Mouse (Mus musculus) ES-E14 (cell line): ENCODE measurements around the gene Smu1. TPM values are rescaled to one million over a fixed set of nuclear protein-coding genes. Genes with fewer than 3 reads are reported as not detected.

ENCODE experiments used
- DNase-seq: peaks from one replicate; pipeline ENCODE4 v3.0.0-alpha.2; 2013; ENCODE audit warnings: low read depth, low spot score
- H3K27ac ChIP-seq: 2 replicates; pipeline ENCODE4 v1.5.1; 2012; ENCODE audit warnings: low read depth, mild to moderate bottlenecking, low read length, moderate library complexity, mixed read lengths; ENCODE audit not compliant: poor library complexity, insufficient read depth, severe bottlenecking
- H3K36me3 ChIP-seq: 2 replicates; pipeline ENCODE4 v1.6.1; 2012; ENCODE audit warnings: mild to moderate bottlenecking, low read length, moderate library complexity, mixed read lengths; ENCODE audit not compliant: control insufficient read depth, poor library complexity, insufficient read depth, severe bottlenecking
- H3K4me1 ChIP-seq, 2 experiments: fragments of 150-350 bp in 1 of 2; sonication (generic) in 1 of 2; 2 replicates each; pipeline ENCODE4 v1.6.1; 2012; ENCODE audit warnings: low read length in 2 of 2, mild to moderate bottlenecking in 1 of 2, mixed read lengths in 1 of 2; ENCODE audit not compliant: control insufficient read depth in 2 of 2, insufficient read depth in 2 of 2, poor library complexity in 1 of 2
- H3K4me3 ChIP-seq, 2 experiments: fragments of 150-350 bp in 1 of 2; sonication (generic) in 1 of 2; 2 replicates each; pipeline ENCODE4 v1.5.1; 2012; ENCODE audit warnings: low read length in 2 of 2, low read depth in 1 of 2, mild to moderate bottlenecking in 1 of 2, mixed read lengths in 1 of 2; ENCODE audit not compliant: insufficient read depth in 1 of 2, poor library complexity in 1 of 2, severe bottlenecking in 1 of 2
- H3K9ac ChIP-seq: 2 replicates; pipeline ENCODE4 v1.6.1; 2012; ENCODE audit warnings: low read depth, mild to moderate bottlenecking, low read length, mixed read lengths; ENCODE audit not compliant: poor library complexity, insufficient read depth, severe bottlenecking
- H3K9me3 ChIP-seq: fragments of 150-350 bp; sonication (generic); 2 replicates; pipeline ENCODE4 v1.6.1; 2012; ENCODE audit warnings: low read depth, mild to moderate bottlenecking, low read length; ENCODE audit not compliant: control insufficient read depth, insufficient read depth
- CHD2 ChIP-seq: IDR thresholded peaks from 2 replicates; pipeline ENCODE4 v1.6.1; 2014; ENCODE audit warnings: mild to moderate bottlenecking, low read depth, low read length, inconsistent platforms
- HCFC1 ChIP-seq: IDR thresholded peaks from 2 replicates; pipeline ENCODE4 v1.6.1; 2012; ENCODE audit warnings: low read length, inconsistent platforms, borderline replicate concordance; ENCODE audit not compliant: insufficient read depth
- MAFK ChIP-seq: IDR thresholded peaks from 2 replicates; pipeline ENCODE4 v1.6.1; 2014; ENCODE audit warnings: mild to moderate bottlenecking, low read depth, low read length, inconsistent platforms; ENCODE audit not compliant: insufficient read depth
- ZC3H11A ChIP-seq: IDR thresholded peaks from 2 replicates; pipeline ENCODE4 v1.6.1; 2012; ENCODE audit warnings: low read depth, mild to moderate bottlenecking, inconsistent platforms, low read length, borderline replicate concordance
- ZNF384 ChIP-seq: IDR thresholded peaks from 2 replicates; pipeline ENCODE4 v1.6.1; 2012; ENCODE audit warnings: low read depth, low read length, inconsistent platforms
- in situ Hi-C, 2 experiments: fragments of 600-800 bp; cut with MboI; formaldehyde crosslinking; loops; one replicate each; pipeline ENCODE4 v1.15.1; 2025; ENCODE audit warnings: low sequenced_read_pairs in 2 of 2, inconsistent platforms in 1 of 2; ENCODE audit not compliant: unreplicated experiment in 2 of 2
- total RNA-seq: library from RNA; depleted of rRNA; stranded (reverse); fragments of 300-350 nt; gene quantifications from 2 replicates; pipeline ENCODE4 v1.2.3, GENCODE M21; 2012; rRNA removed

Smu1 gene
- 106 and 125 TPM in 2 replicates for total RNA-seq

DNA sequence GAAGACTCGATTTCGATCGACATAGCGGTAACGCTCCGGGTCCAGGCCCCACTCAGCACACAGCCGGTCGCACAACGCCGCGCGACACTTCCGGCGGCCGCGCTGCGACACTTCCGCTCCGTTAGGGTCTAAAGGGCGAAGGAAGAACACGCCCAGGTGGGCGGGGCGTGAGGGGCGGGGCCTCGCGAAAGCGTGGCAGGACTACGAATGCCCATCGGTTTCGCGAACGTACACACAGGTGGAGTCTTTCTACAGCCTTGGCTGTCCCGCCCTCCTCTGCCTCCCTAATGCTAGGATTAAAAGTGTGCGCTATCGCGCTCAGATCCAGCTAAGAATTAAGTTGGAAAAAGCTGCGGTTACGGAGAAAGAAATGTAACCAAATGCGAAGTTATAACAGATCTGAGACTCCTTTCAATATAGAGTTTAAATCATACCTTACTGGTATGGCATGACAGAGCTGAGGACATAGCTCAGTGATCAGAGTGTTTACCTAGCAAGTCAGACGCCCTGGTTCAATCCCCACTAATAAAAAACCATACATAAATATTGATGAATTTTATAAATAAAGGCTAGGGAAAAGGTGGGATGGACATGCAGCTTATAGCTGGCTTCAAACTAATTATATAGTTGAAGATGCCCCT lies at the start of gene Smu1:
TSS of gene Smu1 (minus strand) at position 144 of the 641 bp plus-strand sequence.
- no peak for TF ChIP-seq CHD2
- TF ChIP-seq HCFC1, result peak; percentile 82
- H3K36me3 ChIP-seq, result peaks cover 9% of the 10 kb centered on the region
- in situ Hi-C loops, result no loop called here
- peak; percentile 96 for DNase-seq
- H3K27ac ChIP-seq, result peak within 1 kb of the TSS; percentile 34; the same call in 1 of the 2 replicates
- H3K4me3 ChIP-seq, result peak within 1 kb of the TSS; percentile 81 to 96
- H3K9me3 ChIP-seq, result no peaks in the 10 kb centered on the region
- peak within 1 kb of the TSS; percentile 91 for H3K9ac ChIP-seq
- H3K4me1 ChIP-seq, result no peaks in the 10 kb centered on the region

DNA sequence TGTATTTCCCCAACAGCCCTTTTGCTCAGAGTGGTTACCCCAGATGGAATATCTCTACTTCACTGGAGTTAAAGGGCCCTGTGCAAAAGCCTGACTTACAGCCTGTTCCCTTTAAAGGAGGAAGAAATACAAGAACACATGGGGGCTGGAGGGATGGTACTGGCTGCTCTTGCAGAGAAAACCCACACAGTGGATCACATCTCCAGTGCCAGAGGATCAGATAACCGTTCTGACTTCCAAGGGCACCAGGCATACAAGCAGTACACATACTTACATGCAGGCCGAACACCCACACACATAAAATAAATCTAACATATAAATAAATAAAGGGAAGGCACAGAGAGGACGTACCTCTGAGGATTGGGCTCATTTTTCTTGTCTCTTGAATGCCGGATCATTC lies 49.7 kb upstream of the Smu1 start:
- Histone ChIP-seq H3K9me3 (no peaks in the 10 kb centered on the region), H3K36me3 (peaks cover 19% of the 10 kb centered on the region; the same call in 1 of the 2 replicates), H3K9ac (no peak overlapping the region), H3K4me3 (no peak overlapping the region), H3K27ac (no peak overlapping the region), H3K4me1 (no peaks in the 10 kb centered on the region)
- TF ChIP-seq HCFC1 (no peak), CHD2 (no peak), ZNF384 (no peak), MAFK (no peak), ZC3H11A (no peak)
- in situ Hi-C loops, result no loop called here
- no peak for DNase-seq

DNA sequence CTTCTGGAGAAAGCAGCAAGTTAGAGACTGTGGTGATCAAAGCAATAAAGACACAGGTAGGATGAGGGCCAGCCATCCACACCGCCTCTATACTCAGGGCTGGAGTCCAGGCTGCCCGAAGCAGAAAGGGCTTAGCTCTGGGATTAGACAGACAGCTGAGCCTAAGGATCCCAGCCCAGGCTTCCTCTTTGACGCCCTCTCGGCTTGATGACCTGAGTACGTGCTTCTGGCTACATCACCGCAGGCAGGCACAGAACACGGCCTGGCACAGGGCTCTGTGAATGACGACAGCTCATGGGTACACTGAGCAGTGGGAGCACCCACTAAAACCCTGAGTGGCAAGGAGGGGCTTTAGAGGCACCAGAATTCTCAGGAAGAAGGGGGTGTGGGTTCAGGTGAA lies 47.7 kb upstream of the Smu1 start:
- H3K4me3 ChIP-seq, result no peak overlapping the region
- in situ Hi-C loops, result no loop called here
- peaks cover 15% of the 10 kb centered on the region; the same call in 1 of the 2 replicates for H3K36me3 ChIP-seq
- H3K27ac ChIP-seq, result no peak overlapping the region
- TF ChIP-seq MAFK (no peak), CHD2 (no peak), ZNF384 (no peak), ZC3H11A (no peak), HCFC1 (no peak)
- H3K9ac ChIP-seq, result no peak overlapping the region
- DNase-seq, result no peak
- H3K9me3 ChIP-seq, result no peaks in the 10 kb centered on the region
- H3K4me1 ChIP-seq, result no peaks in the 10 kb centered on the region

DNA sequence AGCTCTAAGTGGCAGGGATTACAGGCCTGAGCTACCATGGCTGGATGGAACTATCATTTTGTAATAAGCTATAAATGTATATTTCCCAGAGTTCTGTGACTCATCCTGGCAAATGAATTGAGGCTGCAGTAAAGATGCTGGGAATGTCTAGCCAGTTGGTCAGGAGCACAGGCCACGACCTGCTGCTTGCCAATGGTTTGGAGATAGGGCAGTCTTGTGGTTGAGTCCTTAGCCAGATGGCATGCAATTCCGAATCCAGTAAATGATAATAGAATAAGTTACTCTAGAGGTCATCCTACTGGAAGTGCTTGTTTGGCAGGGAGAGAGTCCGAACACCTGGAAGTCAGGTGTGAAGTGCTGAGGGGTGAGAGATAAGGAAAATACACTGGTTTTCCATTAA lies 45.1 kb upstream of the Smu1 start:
- H3K4me1 ChIP-seq, result no peaks in the 10 kb centered on the region
- in situ Hi-C loops, result no loop called here
- no peak for DNase-seq
- TF ChIP-seq CHD2 (no peak), HCFC1 (no peak), ZNF384 (no peak), ZC3H11A (no peak), MAFK (no peak)
- H3K36me3 ChIP-seq, result peaks cover 10% of the 10 kb centered on the region; the same call in 1 of the 2 replicates
- no peaks in the 10 kb centered on the region for H3K9me3 ChIP-seq
- H3K9ac ChIP-seq, result no peak overlapping the region
- no peak overlapping the region for H3K4me3 ChIP-seq
- H3K27ac ChIP-seq, result no peak overlapping the region

DNA sequence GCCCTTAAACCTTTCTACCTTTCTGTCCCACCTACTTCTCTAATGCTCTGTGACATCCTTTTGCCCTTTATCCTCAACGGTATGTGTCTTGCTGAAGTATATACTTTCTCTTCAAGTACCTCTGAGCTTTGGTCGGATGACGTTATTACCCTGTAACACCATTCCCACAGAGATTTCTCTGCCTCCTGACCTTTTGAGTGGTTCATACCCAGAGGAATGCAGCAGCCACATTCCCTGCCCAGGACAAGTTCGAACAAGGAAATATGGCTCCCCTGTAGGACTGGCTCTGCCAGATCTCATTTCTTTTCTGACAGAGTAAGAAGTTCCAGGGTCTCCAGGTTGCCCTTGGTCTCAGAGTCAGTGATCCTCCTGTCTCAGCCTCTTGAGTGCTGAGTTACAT lies 44.2 kb upstream of the Smu1 start:
- TF ChIP-seq MAFK, result no peak
- no peak for TF ChIP-seq HCFC1
- TF ChIP-seq ZC3H11A, result no peak
- no peak for TF ChIP-seq CHD2
- TF ChIP-seq ZNF384, result no peak
- DNase-seq, result no peak
- no peaks in the 10 kb centered on the region for H3K9me3 ChIP-seq
- H3K4me3 ChIP-seq, result no peak overlapping the region
- no peak overlapping the region for H3K9ac ChIP-seq
- in situ Hi-C loops, result no loop called here
- no peaks in the 10 kb centered on the region for H3K4me1 ChIP-seq
- H3K27ac ChIP-seq, result no peak overlapping the region
- H3K36me3 ChIP-seq, result peaks cover 7% of the 10 kb centered on the region; the same call in 1 of the 2 replicates
